Mouse (Mus musculus): Measurements from ENCODE around the gene Gm28047. TPM values are rescaled to one million over a fixed set of nuclear protein-coding genes. Genes with fewer than 3 reads are reported as not detected.
A peak's percentile ranks its signal among the peaks of the same experiment; 100 is the strongest.
"Not testable (repeated sequence)": the region's sequence is repeated elsewhere in the genome, so short reads cannot be mapped to it uniquely, and the experiment has no call there.

Gm28047 gene
- polyA plus RNA-seq, 1 experiment from 2014 or later, result not detected

DNA sequence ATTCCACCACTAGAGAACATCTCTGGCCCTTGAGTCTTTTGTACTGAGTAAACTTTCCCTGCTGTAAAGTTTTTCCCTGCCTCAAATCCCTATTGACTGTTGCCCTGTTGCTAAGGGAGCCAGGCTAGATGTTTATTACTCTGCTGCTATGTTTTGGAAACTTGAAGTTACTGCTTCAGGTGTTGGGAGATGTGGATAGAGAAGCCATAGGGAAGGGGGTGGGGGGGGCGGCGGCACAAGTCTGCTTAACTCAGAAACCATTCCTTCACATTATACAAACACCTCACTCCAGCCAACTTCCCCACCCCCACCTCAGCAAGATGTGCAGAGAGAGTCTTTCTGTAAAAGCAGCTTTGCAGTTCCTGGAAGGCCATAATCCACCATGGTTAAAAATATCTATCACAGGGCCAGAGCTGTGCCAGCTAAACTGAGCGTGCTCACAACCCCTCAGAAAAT, 33.1 kb upstream of the Gm28047 start:
- 68% methylated on average over 3 of the region's 3 CpGs for WGBS
- peaks cover 13% of the 10 kb centered on the region; the same call in 1 of the 2 replicates for H3K4me1 ChIP-seq
- no peak overlapping the region for H3K4me2 ChIP-seq (replicated peaks)
- peaks cover 21% of the 10 kb centered on the region for H3K36me3 ChIP-seq
- no peak overlapping the region for H3K4me3 ChIP-seq
- H3K9me3 ChIP-seq, result no peaks in the 10 kb centered on the region
- H3K27me3 ChIP-seq, result no peaks in the 10 kb centered on the region
- ATAC-seq (ENCODE audit: insufficient number of reproducible peaks, insufficient read depth, low FRiP score, low TSS enrichment), result no peak
- no peak overlapping the region for H3K9ac ChIP-seq
- peak overlapping the region; percentile 89 for H3K27ac ChIP-seq

DNA sequence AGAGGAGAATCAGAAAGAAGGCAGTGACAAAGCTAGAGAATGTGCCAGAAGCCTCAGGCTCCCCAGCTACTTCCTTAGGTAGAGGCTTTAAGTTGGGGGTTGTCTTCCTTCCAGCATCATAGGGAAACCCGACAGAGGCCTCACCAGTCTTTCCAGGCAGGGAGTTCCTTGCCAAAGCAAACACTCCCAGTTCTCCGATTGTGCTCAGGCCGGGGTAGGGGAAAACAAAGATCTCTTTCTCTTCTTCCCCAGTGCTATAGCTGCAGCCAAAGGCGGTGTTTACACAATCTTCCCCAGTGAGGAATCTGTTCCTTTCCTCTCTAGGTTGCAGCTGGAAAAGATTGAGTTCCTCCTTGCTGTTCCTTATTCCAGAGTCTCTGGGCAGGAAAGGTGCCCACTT, 31.8 kb upstream of the Gm28047 start:
- Histone ChIP-seq H3K4me3 (no peak overlapping the region), H3K4me1 (peaks cover 13% of the 10 kb centered on the region; the same call in 1 of the 2 replicates), H3K4me2 (replicated peaks) (no peak overlapping the region), H3K9ac (no peak overlapping the region), H3K27me3 (no peaks in the 10 kb centered on the region), H3K27ac (peak overlapping the region; percentile 89), H3K9me3 (no peaks in the 10 kb centered on the region), H3K36me3 (peaks cover 13% of the 10 kb centered on the region)
- ATAC-seq (ENCODE audit: insufficient number of reproducible peaks, insufficient read depth, low FRiP score, low TSS enrichment), result peak; percentile 72; the same call in 1 of the 2 replicates
- WGBS, result 11% methylated on average over 4 of the region's 4 CpGs

DNA sequence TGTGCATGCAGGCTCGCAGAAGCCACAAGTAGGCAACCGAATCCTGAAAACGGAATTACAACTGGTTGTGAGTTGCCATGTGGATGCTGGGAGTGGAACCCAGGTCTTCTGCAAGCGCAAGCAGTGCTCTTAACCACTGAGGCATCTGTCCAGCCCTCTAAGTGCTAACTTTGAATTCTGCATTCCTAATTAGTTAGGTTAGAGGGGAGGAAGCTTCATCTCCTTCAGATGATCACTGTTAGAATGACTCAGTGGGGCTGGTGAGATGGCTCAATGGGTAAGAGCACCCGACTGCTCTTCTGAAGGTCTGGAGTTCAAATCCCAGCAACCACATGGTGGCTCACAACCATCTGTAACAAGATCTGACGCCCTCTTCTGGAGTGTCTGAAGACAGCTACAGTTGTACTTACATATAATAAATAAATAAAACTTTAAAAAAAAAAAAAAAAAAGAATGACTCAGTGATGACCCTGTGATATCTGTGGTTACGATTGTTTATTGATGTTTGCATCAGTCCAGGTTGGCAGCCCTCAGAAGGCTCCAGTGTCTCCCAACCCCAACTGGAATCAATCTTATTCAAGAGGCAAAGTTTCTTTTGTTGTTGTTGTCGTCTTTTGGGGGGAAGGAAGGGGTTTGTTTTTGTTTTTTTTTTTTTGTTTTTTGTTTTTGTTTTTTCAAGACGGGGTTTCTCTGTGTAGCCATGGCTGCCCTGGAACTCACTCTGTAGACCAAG, 27.2 kb upstream of the Gm28047 start:
- not testable (repeated sequence) for H3K27ac ChIP-seq; ATAC-seq (ENCODE audit: insufficient number of reproducible peaks, insufficient read depth, low FRiP score, low TSS enrichment); H3K9me3 ChIP-seq; H3K27me3 ChIP-seq; H3K4me2 ChIP-seq (replicated peaks); H3K4me1 ChIP-seq; H3K9ac ChIP-seq; H3K4me3 ChIP-seq; H3K36me3 ChIP-seq
- 80% methylated on average over 9 of the region's 9 CpGs for WGBS

DNA sequence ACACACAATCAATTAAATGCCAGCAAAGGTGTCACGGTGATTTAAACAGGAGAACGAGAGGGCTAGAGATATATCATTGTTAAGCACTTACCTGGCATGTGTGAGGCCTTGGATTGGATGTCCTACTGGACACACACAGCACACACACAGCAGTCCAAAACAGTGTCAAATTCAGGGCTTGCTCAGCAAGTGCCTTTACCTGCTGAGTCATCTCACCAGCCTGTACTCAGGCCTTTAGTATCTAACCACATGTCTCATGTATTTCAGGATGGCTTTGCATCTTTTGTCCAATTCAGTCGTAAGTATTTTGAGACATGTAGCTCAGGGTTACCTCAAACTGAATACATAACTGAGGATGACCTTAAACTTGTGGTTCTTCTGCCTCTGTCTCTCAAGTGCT, 26.2 kb upstream of the Gm28047 start:
- H3K9ac ChIP-seq, result no peak overlapping the region
- peaks cover 3% of the 10 kb centered on the region; the same call in 1 of the 2 replicates for H3K4me1 ChIP-seq
- ATAC-seq (ENCODE audit: insufficient number of reproducible peaks, insufficient read depth, low FRiP score, low TSS enrichment), result no peak
- no peaks in the 10 kb centered on the region for H3K9me3 ChIP-seq
- no peaks in the 10 kb centered on the region for H3K36me3 ChIP-seq
- H3K27ac ChIP-seq, result no peak overlapping the region
- 83% methylated on average over 3 of the region's 3 CpGs for WGBS
- H3K27me3 ChIP-seq, result no peaks in the 10 kb centered on the region
- no peak overlapping the region for H3K4me3 ChIP-seq
- H3K4me2 ChIP-seq (replicated peaks), result no peak overlapping the region

DNA sequence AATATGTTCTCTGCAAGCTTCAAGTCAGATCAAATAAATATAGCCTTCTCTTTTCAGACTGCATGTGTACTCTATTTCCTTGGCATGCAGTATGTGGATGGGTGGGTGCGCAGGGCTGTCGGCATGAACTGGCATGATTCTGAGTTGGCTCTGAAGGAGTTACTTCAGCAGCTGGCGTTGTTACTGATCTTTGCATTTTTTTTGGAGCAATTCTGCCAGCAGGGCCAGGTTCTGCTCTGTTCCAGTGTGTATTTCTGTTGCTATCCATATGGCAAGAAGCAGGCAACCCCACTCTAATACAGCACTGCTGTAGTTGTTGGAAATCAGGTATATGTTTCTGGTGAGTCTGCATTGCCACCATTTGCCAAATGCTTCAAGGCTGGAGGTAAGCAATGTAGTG, 10.9 kb upstream of the Gm28047 start:
- no peak for ATAC-seq (ENCODE audit: insufficient number of reproducible peaks, insufficient read depth, low FRiP score, low TSS enrichment)
- no peak overlapping the region for H3K27ac ChIP-seq
- H3K4me2 ChIP-seq (replicated peaks), result no peak overlapping the region
- no peaks in the 10 kb centered on the region for H3K27me3 ChIP-seq
- WGBS, result 69% methylated on average over 3 of the region's 3 CpGs
- H3K4me3 ChIP-seq, result no peak overlapping the region
- H3K9ac ChIP-seq, result no peak overlapping the region
- no peaks in the 10 kb centered on the region for H3K9me3 ChIP-seq
- no peaks in the 10 kb centered on the region for H3K4me1 ChIP-seq
- H3K36me3 ChIP-seq, result no peaks in the 10 kb centered on the region

DNA sequence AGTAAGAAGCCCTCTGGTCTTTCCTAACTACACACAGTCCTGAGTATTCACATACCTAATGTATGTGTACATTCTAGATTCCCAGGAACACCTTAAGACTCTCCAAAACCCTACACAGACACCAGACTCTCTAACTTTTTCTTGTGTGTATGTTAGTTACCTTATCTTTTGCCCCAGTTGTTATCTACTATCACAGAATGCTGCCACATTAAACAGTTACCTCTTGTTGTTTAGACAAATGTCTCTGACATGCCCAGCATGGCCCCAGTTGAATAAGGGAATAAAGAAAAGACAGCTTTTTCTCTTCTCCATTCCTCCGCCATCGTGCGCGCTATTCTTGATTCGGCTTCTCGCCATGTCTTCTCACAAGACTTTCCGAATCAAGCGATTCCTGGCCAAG, 9.8 kb upstream of the Gm28047 start:
- no peak for ATAC-seq (ENCODE audit: insufficient number of reproducible peaks, insufficient read depth, low FRiP score, low TSS enrichment)
- H3K4me1 ChIP-seq, result no peaks in the 10 kb centered on the region
- WGBS, result 93% methylated on average over 8 of the region's 8 CpGs

DNA sequence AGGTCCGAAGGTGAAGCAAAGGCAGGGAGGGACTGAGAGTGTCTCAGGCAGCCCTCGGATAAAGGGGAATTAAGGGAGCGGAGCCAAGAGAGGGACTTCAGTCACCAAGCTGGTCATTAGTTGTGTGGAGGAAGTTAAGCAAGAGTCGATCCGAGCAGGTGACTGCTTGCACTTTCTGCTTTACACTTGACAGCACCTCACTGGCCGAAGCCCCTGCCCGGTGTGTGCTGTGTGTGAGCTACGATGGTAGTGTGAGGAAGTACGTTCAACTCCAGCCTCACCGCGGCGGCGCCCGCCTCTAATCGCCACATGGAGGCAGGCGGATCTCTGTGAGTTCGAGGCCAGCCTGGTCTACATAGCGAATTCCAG, 804 bp upstream of the Gm28047 start:
- H3K9me3 ChIP-seq, result no peaks in the 10 kb centered on the region
- H3K4me2 ChIP-seq (replicated peaks), result peak overlapping the region; percentile 81
- ATAC-seq (ENCODE audit: insufficient number of reproducible peaks, insufficient read depth, low FRiP score, low TSS enrichment), result no peak
- H3K36me3 ChIP-seq, result no peaks in the 10 kb centered on the region
- no peaks in the 10 kb centered on the region for H3K27me3 ChIP-seq
- under 1% methylated on average over 18 of the region's 18 CpGs for WGBS
- H3K27ac ChIP-seq, result peak overlapping the region; percentile 98
- H3K4me3 ChIP-seq, result peak overlapping the region; percentile 67
- H3K9ac ChIP-seq, result peak overlapping the region; percentile 73
- peaks cover 20% of the 10 kb centered on the region for H3K4me1 ChIP-seq

More for the DNA sequence above, 9.8 kb upstream of the Gm28047 start:
- no peaks in the 10 kb centered on the region for H3K9me3 ChIP-seq
- no peak overlapping the region for H3K9ac ChIP-seq
- H3K4me2 ChIP-seq (replicated peaks), result no peak overlapping the region
- no peaks in the 10 kb centered on the region for H3K36me3 ChIP-seq
- H3K4me3 ChIP-seq, result no peak overlapping the region
- no peaks in the 10 kb centered on the region for H3K27me3 ChIP-seq
- H3K27ac ChIP-seq, result no peak overlapping the region

DNA sequence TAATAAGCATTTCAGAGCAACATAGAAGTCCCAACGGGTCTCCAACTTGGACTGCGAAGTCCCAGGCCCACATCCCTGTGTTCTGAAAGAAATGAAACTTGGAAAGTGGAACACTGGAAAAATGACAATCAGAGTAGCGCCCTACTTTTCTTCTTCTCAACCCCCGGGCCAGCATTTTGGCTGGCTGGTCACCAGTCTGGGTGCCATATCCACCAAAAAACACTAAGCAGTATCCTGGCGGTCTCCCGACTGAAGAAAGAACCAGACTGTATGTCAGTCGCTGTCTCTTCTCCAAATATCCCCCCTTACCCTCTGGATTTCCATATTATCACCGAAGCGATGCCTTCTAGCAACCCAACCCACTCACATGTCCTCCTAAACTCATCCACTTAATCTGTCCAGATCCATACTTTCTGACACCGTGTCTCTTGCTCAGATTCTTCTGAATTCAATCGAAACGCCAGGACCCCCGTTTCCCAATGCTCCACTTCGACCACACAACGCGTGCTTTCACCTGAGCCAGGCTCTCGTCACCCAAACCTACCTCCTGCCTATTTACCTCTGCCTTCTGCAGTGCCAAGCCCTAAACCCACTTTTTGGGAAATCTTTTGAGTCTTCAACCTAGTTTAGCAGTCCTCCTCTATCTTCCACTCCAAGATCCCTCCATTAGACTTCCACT, 437 bp downstream of the Gm28047 start:
- Histone ChIP-seq H3K9ac (peak overlapping the region; percentile 73), H3K27ac (peak overlapping the region; percentile 98; the same call in 1 of the 2 replicates), H3K27me3 (no peaks in the 10 kb centered on the region), H3K4me1 (peaks cover 20% of the 10 kb centered on the region), H3K4me2 (replicated peaks) (peak overlapping the region; percentile 81), H3K36me3 (0 out of 2 replicates have a peak, but pooled peaks cover 1% of the 10 kb centered on the region), H3K4me3 (peak overlapping the region; percentile 67), H3K9me3 (no peaks in the 10 kb centered on the region)
- WGBS, result 5% methylated on average over 17 of the region's 17 CpGs
- ATAC-seq (ENCODE audit: insufficient number of reproducible peaks, insufficient read depth, low FRiP score, low TSS enrichment), result no peak; the same call in 1 of the 2 replicates

DNA sequence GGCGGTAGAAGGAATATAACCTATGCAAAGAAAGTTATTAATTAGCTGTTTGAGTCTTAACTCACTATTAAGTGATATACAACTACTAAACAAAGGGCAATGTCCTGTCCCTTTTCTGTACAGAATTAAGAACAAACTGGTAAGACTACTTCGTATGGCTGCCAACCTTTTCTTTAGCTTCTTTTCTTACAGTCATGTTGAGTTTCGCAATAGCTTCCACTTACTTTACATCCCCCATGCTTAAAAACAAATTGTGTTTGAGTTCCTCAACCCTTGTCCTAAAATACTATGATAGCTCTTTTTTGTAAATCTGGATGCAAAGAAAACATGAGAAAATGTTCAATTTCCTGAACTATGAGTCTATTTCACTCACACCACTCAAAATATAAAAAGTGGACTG, 1.7 kb downstream of the Gm28047 start:
- Histone ChIP-seq H3K9ac (no peak overlapping the region), H3K4me3 (no peak overlapping the region), H3K36me3 (0 out of 2 replicates have a peak, but pooled peaks cover 2% of the 10 kb centered on the region), H3K4me1 (peaks cover 20% of the 10 kb centered on the region), H3K27ac (no peak overlapping the region), H3K27me3 (no peaks in the 10 kb centered on the region), H3K4me2 (replicated peaks) (peak overlapping the region; percentile 31; the same call in 1 of the 2 replicates), H3K9me3 (no peaks in the 10 kb centered on the region)
- ATAC-seq (ENCODE audit: insufficient number of reproducible peaks, insufficient read depth, low FRiP score, low TSS enrichment), result no peak
- 89% methylated on average over 3 of the region's 3 CpGs for WGBS

DNA sequence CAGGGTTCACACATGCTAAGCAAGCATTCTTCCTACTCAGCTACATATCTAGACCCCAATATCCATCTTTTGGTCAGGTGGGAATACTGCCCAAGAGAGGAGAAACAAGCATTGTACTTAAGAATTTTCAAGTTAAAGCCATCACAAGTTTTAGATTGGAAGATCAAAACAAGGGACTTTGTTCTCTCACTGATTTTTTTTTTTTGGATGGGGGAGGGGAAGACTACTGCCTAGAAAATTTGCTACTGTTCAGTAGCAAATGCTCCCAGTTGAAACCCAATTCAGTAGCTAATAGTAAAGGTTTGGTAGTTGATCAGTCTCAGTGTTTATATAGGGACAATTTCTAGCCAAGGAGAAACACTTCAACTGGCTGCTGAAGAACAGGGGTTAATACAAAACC, 2.3 kb downstream of the Gm28047 start:
- ATAC-seq (ENCODE audit: insufficient number of reproducible peaks, insufficient read depth, low FRiP score, low TSS enrichment), result no peak

DNA sequence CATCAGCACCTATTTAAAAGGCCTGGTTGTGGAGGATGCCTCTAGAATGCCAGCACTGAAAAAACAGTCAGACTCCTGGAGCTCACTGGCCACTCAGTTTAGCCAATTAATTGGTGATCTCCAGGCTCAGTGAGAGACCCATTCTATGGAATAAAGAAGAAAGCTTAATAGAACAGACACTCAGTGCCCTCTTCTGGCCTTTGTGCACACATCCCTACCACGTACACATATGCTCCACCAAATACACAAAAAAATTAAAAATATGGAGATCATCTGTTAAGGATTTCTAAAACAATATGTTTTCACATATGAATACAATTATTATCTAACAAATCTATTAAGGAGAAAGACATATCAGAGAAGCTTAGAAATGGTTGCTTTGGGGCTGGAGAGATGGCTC, 4.1 kb downstream of the Gm28047 start:
- WGBS, result 90% methylated on average over 1 of the region's 1 CpGs
- ATAC-seq (ENCODE audit: insufficient number of reproducible peaks, insufficient read depth, low FRiP score, low TSS enrichment), result no peak

More for the DNA sequence above, 2.3 kb downstream of the Gm28047 start:
- no peak overlapping the region for H3K4me2 ChIP-seq (replicated peaks)
- H3K9ac ChIP-seq, result no peak overlapping the region
- H3K9me3 ChIP-seq, result no peaks in the 10 kb centered on the region
- peaks cover 20% of the 10 kb centered on the region for H3K4me1 ChIP-seq
- 0 out of 2 replicates have a peak, but pooled peaks cover 2% of the 10 kb centered on the region for H3K36me3 ChIP-seq
- H3K27ac ChIP-seq, result no peak overlapping the region
- H3K27me3 ChIP-seq, result no peaks in the 10 kb centered on the region
- H3K4me3 ChIP-seq, result no peak overlapping the region

DNA sequence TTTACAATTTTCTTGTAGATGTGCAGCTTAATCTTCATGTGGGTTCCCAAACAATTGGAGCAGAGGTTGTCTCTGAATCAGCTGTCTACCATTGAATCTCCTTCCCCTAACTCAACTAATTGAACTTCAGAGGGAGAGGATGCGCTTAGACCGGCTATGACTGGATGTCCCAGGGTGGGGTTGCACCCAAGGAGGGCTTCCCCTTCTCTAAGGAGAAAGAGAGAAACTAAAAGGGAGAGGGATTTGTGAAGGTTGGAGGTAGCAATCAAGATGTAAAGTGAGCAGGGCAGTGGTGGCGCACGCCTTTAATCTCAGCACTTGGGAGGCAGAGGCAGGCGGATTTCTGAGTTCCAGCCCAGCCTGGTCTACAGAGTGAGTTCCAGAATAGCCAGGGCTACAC, 5.4 kb downstream of the Gm28047 start:
- Histone ChIP-seq H3K9me3 (no peaks in the 10 kb centered on the region), H3K27me3 (no peaks in the 10 kb centered on the region), H3K4me3 (no peak overlapping the region), H3K36me3 (0 out of 2 replicates have a peak, but pooled peaks cover 2% of the 10 kb centered on the region), H3K4me2 (replicated peaks) (no peak overlapping the region), H3K4me1 (peaks cover 14% of the 10 kb centered on the region), H3K27ac (no peak overlapping the region), H3K9ac (no peak overlapping the region)
- ATAC-seq (ENCODE audit: insufficient number of reproducible peaks, insufficient read depth, low FRiP score, low TSS enrichment), result no peak
- WGBS, result 94% methylated on average over 5 of the region's 5 CpGs

More for the DNA sequence above, 4.1 kb downstream of the Gm28047 start:
- H3K27ac ChIP-seq, result no peak overlapping the region
- H3K36me3 ChIP-seq, result 0 out of 2 replicates have a peak, but pooled peaks cover 2% of the 10 kb centered on the region
- H3K4me1 ChIP-seq, result peaks cover 15% of the 10 kb centered on the region
- H3K4me2 ChIP-seq (replicated peaks), result no peak overlapping the region
- no peak overlapping the region for H3K9ac ChIP-seq
- H3K4me3 ChIP-seq, result no peak overlapping the region
- no peaks in the 10 kb centered on the region for H3K9me3 ChIP-seq
- no peaks in the 10 kb centered on the region for H3K27me3 ChIP-seq
